Mouse (Mus musculus): ENCODE results near the gene Pla2g4e. TPM values are rescaled to one million over a fixed set of nuclear protein-coding genes. Genes with fewer than 3 reads are reported as not detected.

Pla2g4e gene
- polyA plus RNA-seq, 1 experiment from 2014 or later: not detected

DNA sequence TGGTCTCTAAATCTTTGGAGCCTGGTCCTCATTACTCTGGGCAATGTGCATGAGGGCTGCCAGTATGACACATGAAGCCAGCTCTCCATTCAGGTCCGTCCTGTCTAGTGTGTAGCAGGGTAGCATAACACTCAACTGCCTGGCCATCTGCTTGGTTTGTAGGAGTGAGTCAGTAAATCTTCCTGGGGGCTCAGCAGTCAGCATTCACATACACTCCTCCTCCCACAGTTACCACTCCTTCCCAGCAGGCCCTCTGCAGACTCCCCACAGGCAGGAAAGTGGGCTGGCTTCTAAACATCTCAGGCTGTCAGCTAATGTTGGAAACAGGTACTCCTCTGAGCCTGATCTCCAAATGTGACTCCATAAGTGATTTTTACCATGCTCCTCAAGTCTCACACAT, 121.0 kb downstream of the Pla2g4e start:
- no peak overlapping the region for H3K4me2 ChIP-seq
- H3K27ac ChIP-seq (replicated peaks): no peak overlapping the region
- no peaks in the 10 kb centered on the region for H3K9me3 ChIP-seq (replicated peaks)
- H3K4me3 ChIP-seq (replicated peaks): no peak overlapping the region
- no peak for ATAC-seq (ENCODE audit: insufficient read depth)
- WGBS (ENCODE audit: insufficient replicate concordance): 58% methylated on average over 1 of the region's 1 CpGs
- H3K9ac ChIP-seq: no peak overlapping the region
- 0 out of 2 replicates have a peak, but pooled peaks cover 5% of the 10 kb centered on the region for H3K36me3 ChIP-seq (replicated peaks)
- H3K4me1 ChIP-seq (replicated peaks): peaks cover 9% of the 10 kb centered on the region; the same call in 1 of the 2 replicates
- no peaks in the 10 kb centered on the region for H3K27me3 ChIP-seq

GRCm38 (mm10) chr2:120122983-120123382, 122.2 kb downstream of the Pla2g4e start:
- Histone ChIP-seq H3K9ac (no peak overlapping the region), H3K36me3 (replicated peaks) (0 out of 2 replicates have a peak, but pooled peaks cover 5% of the 10 kb centered on the region), H3K4me2 (no peak overlapping the region), H3K9me3 (replicated peaks) (no peaks in the 10 kb centered on the region), H3K27ac (replicated peaks) (no peak overlapping the region), H3K4me3 (replicated peaks) (no peak overlapping the region), H3K27me3 (no peaks in the 10 kb centered on the region), H3K4me1 (replicated peaks) (peaks cover 1% of the 10 kb centered on the region; the same call in 1 of the 2 replicates)
- ATAC-seq (ENCODE audit: insufficient read depth): no peak
- 75% methylated on average over 6 of the region's 6 CpGs for WGBS (ENCODE audit: insufficient replicate concordance)

- ATAC-seq (ENCODE audit: insufficient read depth): no peak
- Histone ChIP-seq H3K4me2 (no peak overlapping the region), H3K4me1 (replicated peaks) (0 out of 2 replicates have a peak, but pooled peaks cover 8% of the 10 kb centered on the region), H3K4me3 (replicated peaks) (no peak overlapping the region), H3K27ac (replicated peaks) (no peak overlapping the region), H3K27me3 (no peaks in the 10 kb centered on the region), H3K9ac (no peak overlapping the region), H3K9me3 (replicated peaks) (no peaks in the 10 kb centered on the region), H3K36me3 (replicated peaks) (no peaks in the 10 kb centered on the region)
- 60% methylated on average over 6 of the region's 6 CpGs for WGBS (ENCODE audit: insufficient replicate concordance)
Measured at GRCm38 (mm10) chr2:120117346-120117745, 127.8 kb downstream of the Pla2g4e start.

Other genes starting within 250 kb of the Pla2g4e start
- gene Jmjd7, start 217.9 kb downstream of the Pla2g4e start, polyA plus RNA-seq (2015; fragmentation: Nextera tagmentation; extraction: Ambion mirVana): 4.7 and 6.0 TPM in 2 replicates
- 0.43 and 0.54 TPM in 2 replicates for gene Gm28042, start 217.8 kb downstream of the Pla2g4e start, polyA plus RNA-seq (2015; fragmentation: Nextera tagmentation; extraction: Ambion mirVana)
- 0.08 and 0.21 TPM in 2 replicates for gene Pla2g4b, start 211.9 kb downstream of the Pla2g4e start, polyA plus RNA-seq (2015; fragmentation: Nextera tagmentation; extraction: Ambion mirVana)
- 23.4 and 29.0 TPM in 2 replicates for gene Ehd4, start 90.7 kb downstream of the Pla2g4e start, polyA plus RNA-seq (2015; fragmentation: Nextera tagmentation; extraction: Ambion mirVana)
- gene Pla2g4d, start 43.9 kb upstream of the Pla2g4e start, polyA plus RNA-seq (2015; fragmentation: Nextera tagmentation; extraction: Ambion mirVana): not detected in 2 replicates
- gene Pla2g4f, start 68.8 kb upstream of the Pla2g4e start, polyA plus RNA-seq (2015; fragmentation: Nextera tagmentation; extraction: Ambion mirVana): 0.05 TPM in 1 of 2 replicates, not detected in the other
- 6.8 and 7.7 TPM in 2 replicates for gene Vps39, start 107.8 kb upstream of the Pla2g4e start, polyA plus RNA-seq (2015; fragmentation: Nextera tagmentation; extraction: Ambion mirVana)
- 6.0 and 6.9 TPM in 2 replicates for gene Ganc, start 158.6 kb upstream of the Pla2g4e start, polyA plus RNA-seq (2015; fragmentation: Nextera tagmentation; extraction: Ambion mirVana)
- 2.6 and 3.6 TPM in 2 replicates for gene Tmem87a, start 158.8 kb upstream of the Pla2g4e start, polyA plus RNA-seq (2015; fragmentation: Nextera tagmentation; extraction: Ambion mirVana)
- gene Capn3, start 210.7 kb upstream of the Pla2g4e start, polyA plus RNA-seq (2015; fragmentation: Nextera tagmentation; extraction: Ambion mirVana): 3.5 and 4.9 TPM in 2 replicates

Measured in liver, embryonic 15.5 days (tissue).